Mouse (Mus musculus): ENCODE data around the gene Per2. TPM values are rescaled to one million over a fixed set of nuclear protein-coding genes. Genes with fewer than 3 reads are reported as not detected.
A peak's percentile ranks its signal among the peaks of the same experiment; 100 is the strongest.

Gene Per2
- polyA plus RNA-seq, 1 experiment from 2014 or later = 6.8 TPM

GRCm38 (mm10) chr1:91419862-91420600 lies 39.1 kb downstream of the Per2 start:
- DNase-seq (ENCODE audit: low spot score) (no peak), ATAC-seq (replicated peaks; ENCODE audit: low FRiP score) (no peak)
- Histone ChIP-seq H3K9ac (ENCODE audit: low read depth, low read length) (no peak overlapping the region), H3K4me1 (replicated peaks; ENCODE audit: control insufficient read depth, insufficient read depth, low read length) (no peaks in the 10 kb centered on the region), H3K36me3 (ENCODE audit: control insufficient read depth, insufficient read depth, low read length) (no peaks in the 10 kb centered on the region; the same call in 1 of the 2 replicates), H3K4me3 (ENCODE audit: low read depth, low read length) (no peak overlapping the region), H3K27me3 (replicated peaks; ENCODE audit: control insufficient read depth, insufficient read depth, low read length) (no peaks in the 10 kb centered on the region), H3K27ac (ENCODE audit: low read depth, low read length) (no peak overlapping the region), H3K9me3 (ENCODE audit: control insufficient read depth, low read length) (no peaks in the 10 kb centered on the region), H3K4me2 (no peak overlapping the region)
- 70% methylated on average over 10 of the region's 10 CpGs for WGBS

- no peak for DNase-seq (ENCODE audit: low spot score)
- Histone ChIP-seq H3K4me3 (ENCODE audit: low read depth, low read length) (no peak overlapping the region), H3K36me3 (ENCODE audit: control insufficient read depth, insufficient read depth, low read length) (no peaks in the 10 kb centered on the region; the same call in 1 of the 2 replicates), H3K9me3 (ENCODE audit: control insufficient read depth, low read length) (no peaks in the 10 kb centered on the region), H3K4me2 (no peak overlapping the region), H3K9ac (ENCODE audit: low read depth, low read length) (no peak overlapping the region), H3K27me3 (replicated peaks; ENCODE audit: control insufficient read depth, insufficient read depth, low read length) (no peaks in the 10 kb centered on the region), H3K4me1 (replicated peaks; ENCODE audit: control insufficient read depth, insufficient read depth, low read length) (peaks cover 5% of the 10 kb centered on the region; the same call in 1 of the 2 replicates), H3K27ac (ENCODE audit: low read depth, low read length) (no peak overlapping the region)
- ATAC-seq (replicated peaks; ENCODE audit: low FRiP score) = no peak
- WGBS = 52% methylated on average over 1 of the region's 1 CpGs
Observed at GRCm38 (mm10) chr1:91417991-91418390, 41.1 kb downstream of the Per2 start.

GRCm38 (mm10) chr1:91415311-91415710 lies 43.8 kb downstream of the Per2 start:
- no peak overlapping the region for H3K27ac ChIP-seq (ENCODE audit: low read depth, low read length)
- DNase-seq (ENCODE audit: low spot score) (no peak), ATAC-seq (replicated peaks; ENCODE audit: low FRiP score) (no peak)
- no peak overlapping the region for H3K9ac ChIP-seq (ENCODE audit: low read depth, low read length)
- no peaks in the 10 kb centered on the region for H3K36me3 ChIP-seq (ENCODE audit: control insufficient read depth, insufficient read depth, low read length)
- no peak overlapping the region for H3K4me3 ChIP-seq (ENCODE audit: low read depth, low read length)
- H3K9me3 ChIP-seq (ENCODE audit: control insufficient read depth, low read length) = no peaks in the 10 kb centered on the region
- H3K27me3 ChIP-seq (replicated peaks; ENCODE audit: control insufficient read depth, insufficient read depth, low read length) = no peaks in the 10 kb centered on the region
- H3K4me2 ChIP-seq = no peak overlapping the region
- 82% methylated on average over 5 of the region's 5 CpGs for WGBS
- H3K4me1 ChIP-seq (replicated peaks; ENCODE audit: control insufficient read depth, insufficient read depth, low read length) = peaks cover 12% of the 10 kb centered on the region

GRCm38 (mm10) chr1:91414903-91415302 lies 44.2 kb downstream of the Per2 start:
- H3K9ac ChIP-seq (ENCODE audit: low read depth, low read length) = no peak overlapping the region

GRCm38 (mm10) chr1:91413898-91414594 lies 45.1 kb downstream of the Per2 start, which contains the start of gene Hes6:
TSS of gene Hes6 (minus strand) at chr1:91414038.
- DNase-seq (ENCODE audit: low spot score) (peak; percentile 73), ATAC-seq (replicated peaks; ENCODE audit: low FRiP score) (no peak)
- Histone ChIP-seq H3K9ac (ENCODE audit: low read depth, low read length) (peak within 1 kb of the TSS; percentile 90), H3K27me3 (replicated peaks; ENCODE audit: control insufficient read depth, insufficient read depth, low read length) (no peaks in the 10 kb centered on the region), H3K9me3 (ENCODE audit: control insufficient read depth, low read length) (no peaks in the 10 kb centered on the region), H3K4me2 (peak within 1 kb of the TSS; percentile 99), H3K4me1 (replicated peaks; ENCODE audit: control insufficient read depth, insufficient read depth, low read length) (peaks cover 12% of the 10 kb centered on the region), H3K36me3 (ENCODE audit: control insufficient read depth, insufficient read depth, low read length) (no peaks in the 10 kb centered on the region), H3K27ac (ENCODE audit: low read depth, low read length) (peak within 1 kb of the TSS; percentile 75), H3K4me3 (ENCODE audit: low read depth, low read length) (peak within 1 kb of the TSS; percentile 79)
- WGBS = under 1% methylated on average over 35 of the region's 39 CpGs

More at GRCm38 (mm10) chr1:91414903-91415302, 44.2 kb downstream of the Per2 start:
- 70% methylated on average over 4 of the region's 4 CpGs for WGBS
- H3K27ac ChIP-seq (ENCODE audit: low read depth, low read length) = no peak overlapping the region
- H3K9me3 ChIP-seq (ENCODE audit: control insufficient read depth, low read length) = no peaks in the 10 kb centered on the region
- H3K4me3 ChIP-seq (ENCODE audit: low read depth, low read length) = no peak overlapping the region
- no peak overlapping the region for H3K4me2 ChIP-seq
- ATAC-seq (replicated peaks; ENCODE audit: low FRiP score) (no peak), DNase-seq (ENCODE audit: low spot score) (no peak)
- peaks cover 12% of the 10 kb centered on the region for H3K4me1 ChIP-seq (replicated peaks; ENCODE audit: control insufficient read depth, insufficient read depth, low read length)
- no peaks in the 10 kb centered on the region for H3K36me3 ChIP-seq (ENCODE audit: control insufficient read depth, insufficient read depth, low read length)
- no peaks in the 10 kb centered on the region for H3K27me3 ChIP-seq (replicated peaks; ENCODE audit: control insufficient read depth, insufficient read depth, low read length)

GRCm38 (mm10) chr1:91413536-91413897 lies 45.6 kb downstream of the Per2 start:
- Histone ChIP-seq H3K4me2 (peak overlapping the region; percentile 99), H3K36me3 (ENCODE audit: control insufficient read depth, insufficient read depth, low read length) (no peaks in the 10 kb centered on the region), H3K27me3 (replicated peaks; ENCODE audit: control insufficient read depth, insufficient read depth, low read length) (no peaks in the 10 kb centered on the region), H3K4me1 (replicated peaks; ENCODE audit: control insufficient read depth, insufficient read depth, low read length) (peaks cover 12% of the 10 kb centered on the region), H3K9ac (ENCODE audit: low read depth, low read length) (peak overlapping the region; percentile 60), H3K27ac (ENCODE audit: low read depth, low read length) (peak overlapping the region; percentile 59), H3K9me3 (ENCODE audit: control insufficient read depth, low read length) (no peaks in the 10 kb centered on the region), H3K4me3 (ENCODE audit: low read depth, low read length) (peak overlapping the region; percentile 79)
- ATAC-seq (replicated peaks; ENCODE audit: low FRiP score) (peak; percentile 9; the same call in 1 of the 2 replicates), DNase-seq (ENCODE audit: low spot score) (no peak)
- 0% methylated on average over 14 of the region's 14 CpGs for WGBS

GRCm38 (mm10) chr1:91413030-91413506 lies 46.1 kb downstream of the Per2 start:
- peak overlapping the region; percentile 75 for H3K27ac ChIP-seq (ENCODE audit: low read depth, low read length)
- no peaks in the 10 kb centered on the region for H3K36me3 ChIP-seq (ENCODE audit: control insufficient read depth, insufficient read depth, low read length)
- peak; percentile 91 for DNase-seq (ENCODE audit: low spot score)
- H3K4me3 ChIP-seq (ENCODE audit: low read depth, low read length) = peak overlapping the region; percentile 79
- no peaks in the 10 kb centered on the region for H3K27me3 ChIP-seq (replicated peaks; ENCODE audit: control insufficient read depth, insufficient read depth, low read length)
- WGBS = under 1% methylated on average over 34 of the region's 34 CpGs
- H3K4me2 ChIP-seq = peak overlapping the region; percentile 99
- H3K9me3 ChIP-seq (ENCODE audit: control insufficient read depth, low read length) = no peaks in the 10 kb centered on the region
- ATAC-seq (replicated peaks; ENCODE audit: low FRiP score) = peak; percentile 95
- H3K4me1 ChIP-seq (replicated peaks; ENCODE audit: control insufficient read depth, insufficient read depth, low read length) = peaks cover 12% of the 10 kb centered on the region
- H3K9ac ChIP-seq (ENCODE audit: low read depth, low read length) = peak overlapping the region; percentile 90

GRCm38 (mm10) chr1:91412286-91413029 lies 46.7 kb downstream of the Per2 start:
- WGBS = 5% methylated on average over 62 of the region's 65 CpGs
- peaks cover 12% of the 10 kb centered on the region for H3K4me1 ChIP-seq (replicated peaks; ENCODE audit: control insufficient read depth, insufficient read depth, low read length)
- peak overlapping the region; percentile 79 for H3K4me3 ChIP-seq (ENCODE audit: low read depth, low read length)
- H3K36me3 ChIP-seq (ENCODE audit: control insufficient read depth, insufficient read depth, low read length) = no peaks in the 10 kb centered on the region
- H3K27ac ChIP-seq (ENCODE audit: low read depth, low read length) = peak overlapping the region; percentile 75
- H3K4me2 ChIP-seq = peak overlapping the region; percentile 99
- DNase-seq (ENCODE audit: low spot score) (no peak), ATAC-seq (replicated peaks; ENCODE audit: low FRiP score) (peak; percentile 51)
- H3K9ac ChIP-seq (ENCODE audit: low read depth, low read length) = peak overlapping the region; percentile 90
- H3K27me3 ChIP-seq (replicated peaks; ENCODE audit: control insufficient read depth, insufficient read depth, low read length) = no peaks in the 10 kb centered on the region
- no peaks in the 10 kb centered on the region for H3K9me3 ChIP-seq (ENCODE audit: control insufficient read depth, low read length)
